Mouse (Mus musculus): ENCODE data around the gene Ggcx. TPM values are rescaled to one million over a fixed set of nuclear protein-coding genes. Genes with fewer than 3 reads are reported as not detected.

The Ggcx gene
- 10.7 and 10.8 TPM in 2 replicates for polyA plus RNA-seq (2015; fragmentation: Nextera tagmentation; extraction: Ambion mirVana)

GRCm38 (mm10) chr6:72414076-72414756, at the start of gene Ggcx:
Gene Ggcx, plus strand, starts transcription at chr6:72414308.
- DNase-seq (ENCODE audit: low spot score) = peak; percentile 97
- Histone ChIP-seq H3K9me3 (ENCODE audit: control insufficient read depth, low read length) (no peaks in the 10 kb centered on the region), H3K27ac (replicated peaks) (peak within 1 kb of the TSS; percentile 70), H3K36me3 (ENCODE audit: control insufficient read depth, insufficient read depth, low read length) (peaks cover 10% of the 10 kb centered on the region; the same call in 1 of the 2 replicates), H3K4me1 (replicated peaks; ENCODE audit: control insufficient read depth, insufficient read depth) (no peaks in the 10 kb centered on the region), H3K27me3 (ENCODE audit: control insufficient read depth, insufficient read depth, low read length) (no peaks in the 10 kb centered on the region), H3K4me2 (replicated peaks; ENCODE audit: low read depth) (peak within 1 kb of the TSS; percentile 66), H3K4me3 (ENCODE audit: low read depth, low read length) (peak within 1 kb of the TSS; percentile 72), H3K9ac (ENCODE audit: low read length) (peak within 1 kb of the TSS; percentile 81)
- TF ChIP-seq EP300 (optimal IDR thresholded peaks at IDR 0.05) = no peak
- TF ChIP-seq CTCF (IDR thresholded peaks at IDR 0.05; ENCODE audit: low read depth) = peak; percentile 38; the same call in 1 of the 2 replicates
- WGBS = under 1% methylated on average over 33 of the region's 33 CpGs
- ATAC-seq (ENCODE audit: low FRiP score, low TSS enrichment) = peak; percentile 96

GRCm38 (mm10) chr6:72364985-72365384, 49.1 kb upstream of the Ggcx start:
- no peak overlapping the region for H3K9ac ChIP-seq (ENCODE audit: low read length)
- no peak overlapping the region for H3K4me3 ChIP-seq (ENCODE audit: low read depth, low read length)
- WGBS = 70% methylated on average over 6 of the region's 6 CpGs
- ATAC-seq (ENCODE audit: low FRiP score, low TSS enrichment) (no peak), DNase-seq (ENCODE audit: low spot score) (no peak)
- no peak overlapping the region for H3K27ac ChIP-seq (replicated peaks)
- TF ChIP-seq CTCF (IDR thresholded peaks at IDR 0.05; ENCODE audit: low read depth) = no peak
- H3K9me3 ChIP-seq (ENCODE audit: control insufficient read depth, low read length) = no peaks in the 10 kb centered on the region
- no peaks in the 10 kb centered on the region for H3K36me3 ChIP-seq (ENCODE audit: control insufficient read depth, insufficient read depth, low read length)
- H3K27me3 ChIP-seq (ENCODE audit: control insufficient read depth, insufficient read depth, low read length) = no peaks in the 10 kb centered on the region
- no peak overlapping the region for H3K4me2 ChIP-seq (replicated peaks; ENCODE audit: low read depth)
- peaks cover 9% of the 10 kb centered on the region for H3K4me1 ChIP-seq (replicated peaks; ENCODE audit: control insufficient read depth, insufficient read depth)

GRCm38 (mm10) chr6:72366304-72366703, 47.8 kb upstream of the Ggcx start:
- Histone ChIP-seq H3K4me3 (ENCODE audit: low read depth, low read length) (no peak overlapping the region), H3K9ac (ENCODE audit: low read length) (no peak overlapping the region), H3K36me3 (ENCODE audit: control insufficient read depth, insufficient read depth, low read length) (no peaks in the 10 kb centered on the region), H3K4me1 (replicated peaks; ENCODE audit: control insufficient read depth, insufficient read depth) (peaks cover 7% of the 10 kb centered on the region), H3K27me3 (ENCODE audit: control insufficient read depth, insufficient read depth, low read length) (no peaks in the 10 kb centered on the region), H3K4me2 (replicated peaks; ENCODE audit: low read depth) (no peak overlapping the region), H3K9me3 (ENCODE audit: control insufficient read depth, low read length) (no peaks in the 10 kb centered on the region), H3K27ac (replicated peaks) (no peak overlapping the region)
- ATAC-seq (ENCODE audit: low FRiP score, low TSS enrichment) (no peak), DNase-seq (ENCODE audit: low spot score) (no peak)
- TF ChIP-seq CTCF (IDR thresholded peaks at IDR 0.05; ENCODE audit: low read depth) (no peak), EP300 (optimal IDR thresholded peaks at IDR 0.05) (no peak)
- 64% methylated on average over 3 of the region's 3 CpGs for WGBS

- DNase-seq (ENCODE audit: low spot score) (no peak), ATAC-seq (ENCODE audit: low FRiP score, low TSS enrichment) (no peak)
- no peak within 1 kb of the TSS for H3K4me2 ChIP-seq (replicated peaks; ENCODE audit: low read depth)
- no peak within 1 kb of the TSS for H3K4me3 ChIP-seq (ENCODE audit: low read depth, low read length)
- no peak within 1 kb of the TSS for H3K9ac ChIP-seq (ENCODE audit: low read length)
- WGBS = 75% methylated on average over 4 of the region's 4 CpGs
- H3K9me3 ChIP-seq (ENCODE audit: control insufficient read depth, low read length) = no peaks in the 10 kb centered on the region
- H3K36me3 ChIP-seq (ENCODE audit: control insufficient read depth, insufficient read depth, low read length) = no peaks in the 10 kb centered on the region
- no peak within 1 kb of the TSS for H3K27ac ChIP-seq (replicated peaks)
- TF ChIP-seq CTCF (IDR thresholded peaks at IDR 0.05; ENCODE audit: low read depth) (no peak), EP300 (optimal IDR thresholded peaks at IDR 0.05) (no peak)
- peaks cover 6% of the 10 kb centered on the region; the same call in 1 of the 2 replicates for H3K4me1 ChIP-seq (replicated peaks; ENCODE audit: control insufficient read depth, insufficient read depth)
- no peaks in the 10 kb centered on the region for H3K27me3 ChIP-seq (ENCODE audit: control insufficient read depth, insufficient read depth, low read length)
Measured at GRCm38 (mm10) chr6:72366844-72367443, 47.2 kb upstream of the Ggcx start, which contains the start of gene Rnf181. Gene Rnf181, minus strand, starts transcription at chr6:72366956.

- H3K9me3 ChIP-seq (ENCODE audit: control insufficient read depth, low read length) = no peaks in the 10 kb centered on the region
- no peak overlapping the region for H3K4me3 ChIP-seq (ENCODE audit: low read depth, low read length)
- ATAC-seq (ENCODE audit: low FRiP score, low TSS enrichment) (no peak), DNase-seq (ENCODE audit: low spot score) (no peak)
- no peaks in the 10 kb centered on the region for H3K36me3 ChIP-seq (ENCODE audit: control insufficient read depth, insufficient read depth, low read length)
- TF ChIP-seq CTCF (IDR thresholded peaks at IDR 0.05; ENCODE audit: low read depth) (no peak), EP300 (optimal IDR thresholded peaks at IDR 0.05) (no peak)
- H3K9ac ChIP-seq (ENCODE audit: low read length) = no peak overlapping the region
- WGBS = 81% methylated on average over 4 of the region's 4 CpGs
- peaks cover 6% of the 10 kb centered on the region; the same call in 1 of the 2 replicates for H3K4me1 ChIP-seq (replicated peaks; ENCODE audit: control insufficient read depth, insufficient read depth)
- no peak overlapping the region for H3K27ac ChIP-seq (replicated peaks)
- no peaks in the 10 kb centered on the region for H3K27me3 ChIP-seq (ENCODE audit: control insufficient read depth, insufficient read depth, low read length)
- H3K4me2 ChIP-seq (replicated peaks; ENCODE audit: low read depth) = no peak overlapping the region
Measured at GRCm38 (mm10) chr6:72367460-72367974, 46.6 kb upstream of the Ggcx start.

GRCm38 (mm10) chr6:72369557-72369956, 44.6 kb upstream of the Ggcx start:
- Histone ChIP-seq H3K9me3 (ENCODE audit: control insufficient read depth, low read length) (no peaks in the 10 kb centered on the region), H3K4me1 (replicated peaks; ENCODE audit: control insufficient read depth, insufficient read depth) (peaks cover 6% of the 10 kb centered on the region; the same call in 1 of the 2 replicates), H3K9ac (ENCODE audit: low read length) (no peak overlapping the region), H3K27ac (replicated peaks) (peak overlapping the region; percentile 76; the same call in 1 of the 2 replicates), H3K27me3 (ENCODE audit: control insufficient read depth, insufficient read depth, low read length) (no peaks in the 10 kb centered on the region), H3K4me3 (ENCODE audit: low read depth, low read length) (no peak overlapping the region), H3K4me2 (replicated peaks; ENCODE audit: low read depth) (no peak overlapping the region), H3K36me3 (ENCODE audit: control insufficient read depth, insufficient read depth, low read length) (no peaks in the 10 kb centered on the region)
- peak; percentile 49 for TF ChIP-seq CTCF (IDR thresholded peaks at IDR 0.05; ENCODE audit: low read depth)
- TF ChIP-seq EP300 (optimal IDR thresholded peaks at IDR 0.05) = no peak
- ATAC-seq (ENCODE audit: low FRiP score, low TSS enrichment) = no peak
- no peak for DNase-seq (ENCODE audit: low spot score)
- 83% methylated on average over 4 of the region's 4 CpGs for whole genome bisulfite sequencing

Data from stomach, postnatal 0 days (tissue).